Mouse (Mus musculus) cerebellum, adult 2 months (tissue): Measurements from ENCODE around the gene Ctsa.

Experiments used
- CTCF ChIP-seq: fragments of 200-500 bp; IDR thresholded peaks from 2 replicates; pipeline ENCODE4 v1.5.1; 2011; ENCODE audit warnings: low read depth, mild to moderate bottlenecking, control low read depth, low read length, moderate library complexity, borderline replicate concordance; ENCODE audit not compliant: insufficient read depth
- POLR2A ChIP-seq: fragments of 200-500 bp; IDR thresholded peaks from 2 replicates; pipeline ENCODE4 v1.6.1; 2011; ENCODE audit warnings: low read length, control low read depth, borderline replicate concordance; ENCODE audit not compliant: insufficient read depth

- no peak for TF ChIP-seq CTCF
- TF ChIP-seq POLR2A, result no peak
Measured at GRCm38 (mm10) chr2:164800252-164801004, 32.2 kb upstream of the Ctsa start.
